Mouse (Mus musculus) megakaryocyte, embryonic 14.5 days (primary cell): ENCODE data around the gene Arhgap27. TPM values are rescaled to one million over a fixed set of nuclear protein-coding genes. Genes with fewer than 3 reads are reported as not detected.
"Not testable (repeated sequence)": the region's sequence is repeated elsewhere in the genome, so short reads cannot be mapped to it uniquely, and the experiment has no call there.

Experiments
- H3K27me3 ChIP-seq: replicated peaks from 2 replicates; pipeline ENCODE3; 2012; ENCODE audit warnings: inconsistent platforms
- H3K36me3 ChIP-seq: replicated peaks from 2 replicates; pipeline ENCODE3; 2012; ENCODE audit warnings: low read length, inconsistent platforms, mixed read lengths
- H3K4me1 ChIP-seq: 2 replicates; pipeline ENCODE4 v1.6.1; 2012; ENCODE audit warnings: inconsistent platforms
- H3K4me3 ChIP-seq: replicated peaks from 2 replicates; pipeline ENCODE3; 2012; ENCODE audit warnings: moderate library complexity, mild to moderate bottlenecking, inconsistent platforms
- H3K9me3 ChIP-seq: 2 replicates; pipeline ENCODE4 v1.6.1; 2012; ENCODE audit warnings: inconsistent platforms
- FLI1 ChIP-seq: IDR thresholded peaks from 2 replicates; pipeline ENCODE4 v1.6.1; 2012; ENCODE audit warnings: low read length, inconsistent platforms, mixed read lengths
- GATA1 ChIP-seq: IDR thresholded peaks from 3 replicates; pipeline ENCODE4 v1.6.1; 2012; ENCODE audit warnings: mixed read lengths, low read length, inconsistent platforms, borderline replicate concordance
- polyA plus RNA-seq: library from polyadenylated mRNA; stranded (reverse); fragments of >175 nt; gene quantifications from 2 replicates; pipeline ENCODE4 v1.2.3, GENCODE M21; 2012; ENCODE audit warnings: low replicate concordance; ENCODE audit not compliant: insufficient read depth

Gene Arhgap27
- polyA plus RNA-seq, 1 experiment: 4.9 TPM

- H3K36me3 ChIP-seq: no peaks in the 10 kb centered on the region
- H3K9me3 ChIP-seq: no peaks in the 10 kb centered on the region
- no peak for TF ChIP-seq GATA1
- TF ChIP-seq FLI1: no peak
- H3K27me3 ChIP-seq: peaks cover 69% of the 10 kb centered on the region
- H3K4me1 ChIP-seq: peaks cover 18% of the 10 kb centered on the region
- no peak overlapping the region for H3K4me3 ChIP-seq
These were observed 50.7 kb downstream of the Arhgap27 start for GRCm38 (mm10) chr11:103312655-103313255.

- H3K4me3 ChIP-seq: peak overlapping the region; percentile 70
- H3K4me1 ChIP-seq: peaks cover 18% of the 10 kb centered on the region
- H3K27me3 ChIP-seq: peaks cover 67% of the 10 kb centered on the region
- TF ChIP-seq GATA1: no peak
- TF ChIP-seq FLI1: no peak
- no peaks in the 10 kb centered on the region for H3K9me3 ChIP-seq
- no peaks in the 10 kb centered on the region for H3K36me3 ChIP-seq
These were observed 51.4 kb downstream of the Arhgap27 start for GRCm38 (mm10) chr11:103311960-103312611.

DNA sequence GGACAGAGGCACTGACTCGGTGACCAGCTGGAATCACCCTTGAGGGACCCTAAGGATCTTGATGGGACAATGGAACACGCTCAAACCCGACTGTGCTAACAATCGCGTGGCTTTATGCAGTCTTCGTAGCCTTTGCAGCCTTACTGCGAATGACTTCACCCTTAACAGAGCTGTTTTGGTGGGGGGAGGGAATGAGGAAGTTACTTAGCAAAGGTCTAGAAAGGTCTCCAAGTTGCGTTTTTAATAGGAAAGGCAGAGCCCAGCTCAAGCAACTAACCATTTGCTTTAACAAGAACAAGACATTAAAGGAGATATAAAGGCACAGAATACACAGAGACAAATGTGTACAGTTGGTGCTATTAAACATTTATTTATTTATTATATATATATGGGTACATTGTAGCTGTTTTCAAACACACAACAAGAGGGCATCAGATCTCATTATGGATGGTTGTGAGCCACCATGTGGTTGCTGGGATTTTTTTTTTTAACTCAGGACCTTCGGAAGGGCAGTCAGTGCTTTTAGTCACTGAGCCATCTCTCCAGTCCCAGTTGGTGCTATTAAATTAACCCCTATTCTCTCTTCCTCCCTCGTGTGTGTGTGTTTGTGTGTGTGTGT, 53.4 kb downstream of the Arhgap27 start:
- peaks cover 20% of the 10 kb centered on the region for H3K4me1 ChIP-seq
- H3K36me3 ChIP-seq: no peaks in the 10 kb centered on the region
- H3K4me3 ChIP-seq: peak overlapping the region; percentile 47
- peaks cover 60% of the 10 kb centered on the region for H3K27me3 ChIP-seq
- TF ChIP-seq GATA1 (no peak), FLI1 (no peak)
- H3K9me3 ChIP-seq: no peaks in the 10 kb centered on the region

- Histone ChIP-seq H3K36me3 (no peaks in the 10 kb centered on the region), H3K9me3 (no peaks in the 10 kb centered on the region), H3K4me1 (peaks cover 19% of the 10 kb centered on the region), H3K4me3 (no peak overlapping the region), H3K27me3 (peaks cover 59% of the 10 kb centered on the region)
- TF ChIP-seq GATA1 (no peak), FLI1 (no peak)
These were observed 55.6 kb downstream of the Arhgap27 start for GRCm38 (mm10) chr11:103307910-103308309.

GRCm38 (mm10) chr11:103304525-103304924, 59.0 kb downstream of the Arhgap27 start:
- no peak overlapping the region for H3K4me3 ChIP-seq
- H3K36me3 ChIP-seq: no peaks in the 10 kb centered on the region
- peaks cover 4% of the 10 kb centered on the region; the same call in 1 of the 2 replicates for H3K4me1 ChIP-seq
- TF ChIP-seq FLI1 (no peak), GATA1 (no peak)
- peaks cover 44% of the 10 kb centered on the region for H3K27me3 ChIP-seq
- H3K9me3 ChIP-seq: peaks cover 12% of the 10 kb centered on the region

- Histone ChIP-seq H3K27me3 (peaks cover 33% of the 10 kb centered on the region), H3K4me1 (peaks cover 7% of the 10 kb centered on the region), H3K4me3 (no peak overlapping the region), H3K9me3 (no peaks in the 10 kb centered on the region), H3K36me3 (no peaks in the 10 kb centered on the region)
- no peak for TF ChIP-seq FLI1
- no peak for TF ChIP-seq GATA1
These were observed 68.7 kb downstream of the Arhgap27 start for GRCm38 (mm10) chr11:103294772-103295171.

GRCm38 (mm10) chr11:103294066-103294465, 69.4 kb downstream of the Arhgap27 start:
- H3K9me3 ChIP-seq: no peaks in the 10 kb centered on the region
- peaks cover 7% of the 10 kb centered on the region for H3K4me1 ChIP-seq
- no peak for TF ChIP-seq GATA1
- no peak for TF ChIP-seq FLI1

GRCm38 (mm10) chr11:103292890-103293287, 70.6 kb downstream of the Arhgap27 start:
- Histone ChIP-seq H3K4me3 (no peak overlapping the region), H3K4me1 (peaks cover 13% of the 10 kb centered on the region), H3K36me3 (no peaks in the 10 kb centered on the region), H3K27me3 (peaks cover 47% of the 10 kb centered on the region), H3K9me3 (no peaks in the 10 kb centered on the region)
- TF ChIP-seq FLI1: no peak
- TF ChIP-seq GATA1: no peak

More at GRCm38 (mm10) chr11:103294066-103294465, 69.4 kb downstream of the Arhgap27 start:
- Histone ChIP-seq H3K4me3 (no peak overlapping the region), H3K27me3 (peaks cover 38% of the 10 kb centered on the region), H3K36me3 (no peaks in the 10 kb centered on the region)

- Histone ChIP-seq H3K9me3 (no peaks in the 10 kb centered on the region), H3K4me1 (peaks cover 13% of the 10 kb centered on the region), H3K36me3 (no peaks in the 10 kb centered on the region), H3K27me3 (peaks cover 52% of the 10 kb centered on the region), H3K4me3 (no peak overlapping the region)
- TF ChIP-seq FLI1: no peak
- TF ChIP-seq GATA1: no peak
These were observed 71.2 kb downstream of the Arhgap27 start for GRCm38 (mm10) chr11:103292152-103292889.

DNA sequence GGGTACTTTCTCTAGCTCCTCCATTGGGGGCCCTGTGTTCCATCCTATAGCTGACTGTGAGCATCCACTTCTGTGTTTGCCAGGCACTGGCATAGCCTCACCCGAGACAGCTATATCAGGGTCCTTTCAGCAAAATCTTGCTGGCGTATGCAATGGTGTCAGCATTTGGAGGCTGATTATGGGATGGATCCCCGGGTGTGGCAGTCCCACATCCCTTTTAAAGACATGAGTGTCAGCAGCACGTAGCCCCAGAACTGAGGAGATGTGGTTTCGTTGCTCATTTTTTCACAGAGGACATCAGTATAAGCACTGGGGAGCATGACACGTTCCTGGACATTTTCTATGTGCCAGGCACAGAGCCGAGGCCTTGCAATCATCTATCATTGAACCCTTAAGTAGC, 72.7 kb downstream of the Arhgap27 start:
- H3K4me3 ChIP-seq, H3K36me3 ChIP-seq, H3K9me3 ChIP-seq: not testable (repeated sequence)
- Histone ChIP-seq H3K27me3 (peaks cover 53% of the 10 kb centered on the region), H3K4me1 (peaks cover 13% of the 10 kb centered on the region)
